ENCODE assay signal across 9 mouse cellular contexts in genomic region chr7:121899311-121899710, GRCm38 (mm10). TPM values are rescaled to one million over a fixed set of nuclear protein-coding genes. Genes with fewer than 3 reads are reported as not detected.
DNase-seq lines count a peak whose midpoint lies in the region; ATAC-seq and TF ChIP-seq lines count a peak whose summit lies in the region.
"Had no signal": no experiment of that assay in that cellular context is flagged by ENCODE, and none has a peak within 500 bp of the region (broad histone marks: within the 10 kb centered on the region; RNA-seq: fewer than 3 reads in every experiment).

No protein-coding gene starts in this region.

- TF ChIP-seq POLR2A in ES-Bruce4 (IDR thresholded peaks at IDR 0.05; ENCODE audit: insufficient read depth, low read length) = no peak

- peak; percentile 51 for TF ChIP-seq CTCF in ES-Bruce4 (IDR thresholded peaks at IDR 0.05; ENCODE audit: low read depth, low read length)

- no peak overlapping the region for H3K9ac ChIP-seq in ES-Bruce4 (ENCODE audit: low read depth, poor library complexity, severe bottlenecking)
- no peak overlapping the region for H3K9ac ChIP-seq in heart, embryonic 11.5 days (ENCODE audit: low read depth, low read length)
- H3K9ac ChIP-seq in kidney, embryonic 15.5 days = no peak overlapping the region

- peak; percentile 8 to 38 for DNase-seq in adrenal gland, adult 18-20 months (ENCODE audit: low spot score in 2 of 2)
- no peak for DNase-seq in adrenal gland, adult 2 months
- DNase-seq in cerebellum, postnatal 25 days = peak; percentile 77 to 82
- DNase-seq in testis, postnatal 10 days (ENCODE audit: low spot score) = peak; percentile 63

- no peak overlapping the region for H3K27ac ChIP-seq in ES-Bruce4 (ENCODE audit: insufficient read depth, low read length)
- no peak overlapping the region for H3K27ac ChIP-seq in heart, embryonic 11.5 days (ENCODE audit: low read depth, low read length)
- no peak overlapping the region for H3K27ac ChIP-seq in kidney, embryonic 15.5 days

- H3K9me3 ChIP-seq in ES-Bruce4 (replicated peaks; ENCODE audit: control insufficient read depth, insufficient read depth, low read length, poor library complexity, severe bottlenecking) = no peaks in the 10 kb centered on the region
- H3K9me3 ChIP-seq in heart, embryonic 11.5 days (replicated peaks; ENCODE audit: control insufficient read depth, low read length) = no peaks in the 10 kb centered on the region
- no peaks in the 10 kb centered on the region for H3K9me3 ChIP-seq in kidney, embryonic 15.5 days (replicated peaks)

- H3K4me3 ChIP-seq in ES-Bruce4 (ENCODE audit: low read depth, low read length) = no peak overlapping the region
- H3K4me3 ChIP-seq in heart, embryonic 11.5 days (ENCODE audit: low read depth, low read length) = no peak overlapping the region
- no peak overlapping the region for H3K4me3 ChIP-seq in kidney, embryonic 15.5 days (replicated peaks)

- no peaks in the 10 kb centered on the region for H3K27me3 ChIP-seq in ES-Bruce4 (ENCODE audit: control insufficient read depth, insufficient read depth, low read length, poor library complexity, severe bottlenecking)
- no peaks in the 10 kb centered on the region for H3K27me3 ChIP-seq in heart, embryonic 11.5 days (ENCODE audit: control insufficient read depth, insufficient read depth, low read length)
- H3K27me3 ChIP-seq in kidney, embryonic 15.5 days = peaks cover 10% of the 10 kb centered on the region; the same call in 1 of the 2 replicates

- no peaks in the 10 kb centered on the region for H3K36me3 ChIP-seq in ES-Bruce4 (ENCODE audit: control insufficient read depth, insufficient read depth, low read length, poor library complexity, severe bottlenecking)
- H3K36me3 ChIP-seq in heart, embryonic 11.5 days (ENCODE audit: control insufficient read depth, insufficient read depth, low read length) = no peaks in the 10 kb centered on the region
- no peaks in the 10 kb centered on the region for H3K36me3 ChIP-seq in kidney, embryonic 15.5 days

- H3K4me2 ChIP-seq in heart, embryonic 11.5 days = peak overlapping the region; percentile 21
- peak overlapping the region; percentile 24 for H3K4me2 ChIP-seq in kidney, embryonic 15.5 days

- no peak for ATAC-seq in heart, embryonic 11.5 days (replicated peaks; ENCODE audit: insufficient number of reproducible peaks, low FRiP score, low TSS enrichment)
- 0 out of 2 replicates have a peak, but pooled peaks have one; percentile 44 for ATAC-seq in kidney, embryonic 15.5 days (replicated peaks; ENCODE audit: low FRiP score)
- ATAC-seq in megakaryocyte-erythroid progenitor cell, adult 5-6 weeks (replicated peaks; ENCODE audit: low FRiP score, low TSS enrichment, poor library complexity, severe bottlenecking) = peak; percentile 79

- WGBS in heart, embryonic 11.5 days (ENCODE audit: insufficient replicate concordance) = 9% methylated on average over 14 of the region's 14 CpGs
- WGBS in kidney, embryonic 15.5 days = 12% methylated on average over 14 of the region's 14 CpGs

- no peak for TF ChIP-seq EP300 in ES-Bruce4 (IDR thresholded peaks at IDR 0.05; ENCODE audit: insufficient read depth, low read depth, low read length)

- H3K4me1 ChIP-seq in ES-Bruce4 (ENCODE audit: control insufficient read depth, insufficient read depth, low read length) = no peaks in the 10 kb centered on the region
- H3K4me1 ChIP-seq in heart, embryonic 11.5 days (ENCODE audit: control insufficient read depth, insufficient read depth, low read length) = peaks cover 13% of the 10 kb centered on the region
- H3K4me1 ChIP-seq in kidney, embryonic 15.5 days = peaks cover 10% of the 10 kb centered on the region; the same call in 1 of the 2 replicates

RNA-seq across cellular contexts. Expression of gene Scnn1b, which starts 34.5 kb away (rescaled TPM):
- under 1 TPM in 1 of 2 experiments, not detected in 1; 0.26 TPM for total RNA-seq in adrenal gland, adult 18-20 months (2021)
- total RNA-seq in adrenal gland, adult 2 months (2021) = not detected
- polyA plus RNA-seq in adrenal gland, adult 2 months (2012; rRNA removed) = 0.41 and 0.52 TPM in 2 replicates
- polyA plus RNA-seq in ES-Bruce4 (2011; ENCODE audit: insufficient read depth, insufficient read length, low read depth, missing spikeins) = not detected in 2 replicates
- polyA plus RNA-seq in heart, embryonic 11.5 days (2014; fragmentation: Nextera tagmentation; extraction: Ambion mirVana) = not detected in 2 replicates
- polyA plus RNA-seq in kidney, embryonic 15.5 days (2015; fragmentation: Nextera tagmentation; extraction: Ambion mirVana) = 31.9 TPM in 2 replicates
- not detected in 2 replicates for total RNA-seq in megakaryocyte-erythroid progenitor cell, adult 5-6 weeks (2014; fragmentation: Nextera tagmentation)
- not detected in 2 replicates for total RNA-seq in megakaryocyte-erythroid progenitor cell, adult 5-6 weeks (2017)
- polyA plus RNA-seq: large intestine, adult 2 months had no signal

Comparison
In these comparisons a context has a peak if more than half of its experiments do, and no peak if none do; other contexts are left out.
1. RNA of gene Scnn1b, which starts 34.5 kb away (polyA plus RNA-seq): 31.9 TPM in kidney, embryonic 15.5 days; 0.41 to 0.52 TPM in adrenal gland, adult 2 months, not detected in ES-Bruce4 and not detected in heart, embryonic 11.5 days; every median in the first group is over 10 times any median in the second.